In the genomic region with DNA sequence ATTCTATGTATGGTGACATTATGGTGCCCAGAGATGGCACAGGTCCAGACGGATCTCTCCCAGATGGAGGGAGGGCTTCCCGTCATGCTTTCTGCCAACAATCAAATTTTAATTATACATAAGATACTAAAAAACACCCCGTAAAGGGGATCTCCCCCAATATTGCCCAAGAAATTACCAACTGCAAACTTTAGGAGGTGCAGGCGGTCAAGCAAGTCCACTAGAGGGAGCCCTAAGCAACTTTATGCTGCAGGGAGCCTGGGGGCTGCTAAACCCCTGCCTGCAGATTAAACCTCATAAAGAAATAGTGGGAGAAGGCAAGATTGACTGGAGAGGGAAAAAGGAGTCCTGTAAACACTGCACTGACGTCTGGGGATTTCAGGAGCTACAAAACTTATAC, we compare ENCODE assay signal across 10 mouse cellular contexts. TPM values are rescaled to one million over a fixed set of nuclear protein-coding genes. Genes with fewer than 3 reads are reported as not detected.
DNase-seq lines count a peak whose midpoint lies in the region; ATAC-seq and TF ChIP-seq lines count a peak whose summit lies in the region.
"Had no signal": no experiment of that assay in that cellular context is flagged by ENCODE, and none has a peak within 500 bp of the region (broad histone marks: within the 10 kb centered on the region; RNA-seq: fewer than 3 reads in every experiment).

No protein-coding gene starts in this region.

- H3K27ac ChIP-seq in forebrain, embryonic 10.5 days, result no peak overlapping the region
- no peak overlapping the region for H3K27ac ChIP-seq in forebrain, embryonic 13.5 days
- H3K27ac ChIP-seq in midbrain, embryonic 10.5 days (replicated peaks), result no peak overlapping the region
- no peak overlapping the region for H3K27ac ChIP-seq in midbrain, embryonic 16.5 days (ENCODE audit: low read length)
- peak overlapping the region; percentile 99 for H3K27ac ChIP-seq in thymus, adult 2 months (ENCODE audit: control insufficient read depth, insufficient read depth, low read length)
- H3K27ac ChIP-seq: hindbrain, embryonic 15.5 days; neural tube, embryonic 12.5 days had no signal

- no peak for ATAC-seq in forebrain, embryonic 13.5 days
- ATAC-seq in midbrain, embryonic 16.5 days, result no peak

- H3K9me3 ChIP-seq in forebrain, embryonic 10.5 days, result no peaks in the 10 kb centered on the region
- no peaks in the 10 kb centered on the region for H3K9me3 ChIP-seq in forebrain, embryonic 13.5 days (replicated peaks)
- no peaks in the 10 kb centered on the region for H3K9me3 ChIP-seq in midbrain, embryonic 10.5 days (replicated peaks)
- no peaks in the 10 kb centered on the region for H3K9me3 ChIP-seq in midbrain, embryonic 16.5 days (replicated peaks; ENCODE audit: control insufficient read depth, low read length, poor library complexity, severe bottlenecking)
- H3K9me3 ChIP-seq: hindbrain, embryonic 15.5 days; neural tube, embryonic 12.5 days had no signal

- no peak overlapping the region for H3K4me3 ChIP-seq in forebrain, embryonic 10.5 days
- H3K4me3 ChIP-seq in forebrain, embryonic 13.5 days, result no peak overlapping the region
- no peak overlapping the region for H3K4me3 ChIP-seq in midbrain, embryonic 10.5 days
- H3K4me3 ChIP-seq in midbrain, embryonic 16.5 days (ENCODE audit: low read depth, low read length), result no peak overlapping the region
- H3K4me3 ChIP-seq in thymus, adult 2 months (ENCODE audit: control insufficient read depth, insufficient read depth, low read length), result no peak overlapping the region
- H3K4me3 ChIP-seq: hindbrain, embryonic 15.5 days; neural tube, embryonic 12.5 days had no signal

- DNase-seq in forebrain, embryonic 10.5 days (ENCODE audit: extremely low spot score, low spot score), result peak; percentile 63
- peak; percentile 66 for DNase-seq in midbrain, embryonic 10.5 days (ENCODE audit: low spot score)
- DNase-seq in brain, adult 2 months (ENCODE audit: low read depth, low spot score), result peak; percentile 63
- DNase-seq in gastrocnemius, postnatal 10 days, result peak; percentile 51
- peak; percentile 75 for DNase-seq in lung, postnatal 14 days
- DNase-seq in thymus, adult 2 months, result peak; percentile 82

- no peak overlapping the region for H3K4me2 ChIP-seq in forebrain, embryonic 13.5 days
- no peak overlapping the region for H3K4me2 ChIP-seq in midbrain, embryonic 16.5 days (ENCODE audit: low read length)
- H3K4me2 ChIP-seq: hindbrain, embryonic 15.5 days; neural tube, embryonic 12.5 days had no signal

- H3K36me3 ChIP-seq in forebrain, embryonic 10.5 days (replicated peaks), result no peaks in the 10 kb centered on the region
- H3K36me3 ChIP-seq in forebrain, embryonic 13.5 days (ENCODE audit: poor library complexity, severe bottlenecking), result no peaks in the 10 kb centered on the region
- no peaks in the 10 kb centered on the region for H3K36me3 ChIP-seq in midbrain, embryonic 10.5 days
- H3K36me3 ChIP-seq in midbrain, embryonic 16.5 days (ENCODE audit: control insufficient read depth, insufficient read depth, low read length), result no peaks in the 10 kb centered on the region
- no peaks in the 10 kb centered on the region for H3K36me3 ChIP-seq in thymus, adult 2 months (ENCODE audit: control insufficient read depth, insufficient read depth, low read length)
- H3K36me3 ChIP-seq: hindbrain, embryonic 15.5 days; neural tube, embryonic 12.5 days had no signal

- peak; percentile 46; the same call in 1 of the 2 replicates for TF ChIP-seq CTCF in thymus, adult 2 months (IDR thresholded peaks at IDR 0.05; ENCODE audit: borderline replicate concordance, control insufficient read depth, extremely low read depth, insufficient read depth, low read length, poor library complexity)

- TF ChIP-seq POLR2A in thymus, adult 2 months (IDR thresholded peaks at IDR 0.05; ENCODE audit: control insufficient read depth, extremely low read depth, insufficient read depth, low read length, poor library complexity), result no peak

- no peaks in the 10 kb centered on the region for H3K27me3 ChIP-seq in forebrain, embryonic 10.5 days (ENCODE audit: poor library complexity, severe bottlenecking)
- H3K27me3 ChIP-seq in forebrain, embryonic 13.5 days, result no peaks in the 10 kb centered on the region
- H3K27me3 ChIP-seq in midbrain, embryonic 10.5 days (ENCODE audit: low read depth, poor library complexity, severe bottlenecking), result no peaks in the 10 kb centered on the region
- no peaks in the 10 kb centered on the region for H3K27me3 ChIP-seq in midbrain, embryonic 16.5 days (ENCODE audit: control insufficient read depth, insufficient read depth, low read depth, low read length)
- H3K27me3 ChIP-seq in thymus, adult 2 months (ENCODE audit: control insufficient read depth, insufficient read depth, low read length), result no peaks in the 10 kb centered on the region
- H3K27me3 ChIP-seq: hindbrain, embryonic 15.5 days; neural tube, embryonic 12.5 days had no signal

- peaks cover 15% of the 10 kb centered on the region for H3K4me1 ChIP-seq in forebrain, embryonic 10.5 days
- peaks cover 4% of the 10 kb centered on the region; the same call in 1 of the 2 replicates for H3K4me1 ChIP-seq in forebrain, embryonic 13.5 days
- H3K4me1 ChIP-seq in midbrain, embryonic 10.5 days, result peaks cover 16% of the 10 kb centered on the region
- peaks cover 2% of the 10 kb centered on the region; the same call in 1 of the 2 replicates for H3K4me1 ChIP-seq in midbrain, embryonic 16.5 days (ENCODE audit: control insufficient read depth, insufficient read depth, low read length)
- H3K4me1 ChIP-seq in thymus, adult 2 months (replicated peaks; ENCODE audit: control insufficient read depth, insufficient read depth, low read length), result peaks cover 65% of the 10 kb centered on the region
- H3K4me1 ChIP-seq: neural tube, embryonic 12.5 days had no signal

- no peak overlapping the region for H3K9ac ChIP-seq in forebrain, embryonic 13.5 days
- no peak overlapping the region for H3K9ac ChIP-seq in midbrain, embryonic 16.5 days (ENCODE audit: low read depth, low read length)
- H3K9ac ChIP-seq: hindbrain, embryonic 15.5 days; neural tube, embryonic 12.5 days had no signal

- WGBS in forebrain, embryonic 10.5 days, result 14% methylated on average over 5 of the region's 5 CpGs
- 12% methylated on average over 5 of the region's 5 CpGs for WGBS in forebrain, embryonic 13.5 days
- 10% methylated on average over 5 of the region's 5 CpGs for WGBS in midbrain, embryonic 10.5 days
- 6% methylated on average over 5 of the region's 5 CpGs for WGBS in midbrain, embryonic 16.5 days
- 14% methylated on average over 5 of the region's 5 CpGs for WGBS in thymus, adult 2 months

RNA-seq across cellular contexts. Expression of gene Ccdc153, which starts 1.0 kb away (rescaled TPM):
- polyA plus RNA-seq in forebrain, embryonic 10.5 days (2016; fragmentation: Nextera tagmentation; extraction: Ambion mirVana), result not detected in 2 replicates
- polyA plus RNA-seq in forebrain, embryonic 13.5 days (2015; fragmentation: Nextera tagmentation; extraction: Ambion mirVana), result not detected in 2 replicates
- polyA plus RNA-seq in midbrain, embryonic 10.5 days (2016; fragmentation: Nextera tagmentation; extraction: Ambion mirVana), result not detected in 2 replicates
- polyA plus RNA-seq in midbrain, embryonic 16.5 days (2015; fragmentation: Nextera tagmentation; extraction: Ambion mirVana), result 1.5 TPM in 1 of 2 replicates, not detected in the other
- not detected for total RNA-seq in gastrocnemius, postnatal 10 days (2021)
- 6.1 and 13.0 TPM in 2 replicates for polyA plus RNA-seq in thymus, adult 2 months (2012; rRNA removed)
- polyA plus RNA-seq: hindbrain, embryonic 15.5 days; neural tube, embryonic 12.5 days had no signal

RNA-seq across cellular contexts. Expression of gene Cbl, which starts 5.6 kb away (rescaled TPM):
- 21.3 and 23.8 TPM in 2 replicates for polyA plus RNA-seq in forebrain, embryonic 10.5 days (2016; fragmentation: Nextera tagmentation; extraction: Ambion mirVana)
- polyA plus RNA-seq in forebrain, embryonic 13.5 days (2015; fragmentation: Nextera tagmentation; extraction: Ambion mirVana), result 25.2 and 26.4 TPM in 2 replicates
- 21.7 and 25.5 TPM in 2 replicates for polyA plus RNA-seq in midbrain, embryonic 10.5 days (2016; fragmentation: Nextera tagmentation; extraction: Ambion mirVana)
- polyA plus RNA-seq in midbrain, embryonic 16.5 days (2015; fragmentation: Nextera tagmentation; extraction: Ambion mirVana), result 21.7 and 26.5 TPM in 2 replicates
- 10 to 100 TPM; 15.8 to 22.1 TPM for total RNA-seq in gastrocnemius, postnatal 10 days (2021)
- 132 and 194 TPM in 2 replicates for polyA plus RNA-seq in thymus, adult 2 months (2012; rRNA removed)

RNA-seq across cellular contexts. Expression of gene Pdzd3, which starts 11.8 kb away (rescaled TPM):
- 0.06 TPM in 1 of 2 replicates, not detected in the other for polyA plus RNA-seq in forebrain, embryonic 10.5 days (2016; fragmentation: Nextera tagmentation; extraction: Ambion mirVana)
- 0.39 and 0.40 TPM in 2 replicates for polyA plus RNA-seq in forebrain, embryonic 13.5 days (2015; fragmentation: Nextera tagmentation; extraction: Ambion mirVana)
- 0.06 TPM in 1 of 2 replicates, not detected in the other for polyA plus RNA-seq in midbrain, embryonic 10.5 days (2016; fragmentation: Nextera tagmentation; extraction: Ambion mirVana)
- polyA plus RNA-seq in midbrain, embryonic 16.5 days (2015; fragmentation: Nextera tagmentation; extraction: Ambion mirVana), result 0.72 and 0.82 TPM in 2 replicates
- total RNA-seq in gastrocnemius, postnatal 10 days (2021), result 1 to 10 TPM; 1.2 to 1.4 TPM
- 0.55 and 0.59 TPM in 2 replicates for polyA plus RNA-seq in thymus, adult 2 months (2012; rRNA removed)

RNA-seq across cellular contexts. Expression of gene Nlrx1, which starts 29.0 kb away (rescaled TPM):
- 2.8 and 2.9 TPM in 2 replicates for polyA plus RNA-seq in forebrain, embryonic 10.5 days (2016; fragmentation: Nextera tagmentation; extraction: Ambion mirVana)
- 4.4 and 4.5 TPM in 2 replicates for polyA plus RNA-seq in forebrain, embryonic 13.5 days (2015; fragmentation: Nextera tagmentation; extraction: Ambion mirVana)
- polyA plus RNA-seq in midbrain, embryonic 10.5 days (2016; fragmentation: Nextera tagmentation; extraction: Ambion mirVana), result 2.6 and 2.9 TPM in 2 replicates
- polyA plus RNA-seq in midbrain, embryonic 16.5 days (2015; fragmentation: Nextera tagmentation; extraction: Ambion mirVana), result 5.1 and 6.1 TPM in 2 replicates
- 10 to 100 TPM; 21.6 to 23.0 TPM for total RNA-seq in gastrocnemius, postnatal 10 days (2021)
- 13.4 and 16.2 TPM in 2 replicates for polyA plus RNA-seq in thymus, adult 2 months (2012; rRNA removed)

RNA-seq across cellular contexts. Expression of gene Abcg4, which starts 49.0 kb away (rescaled TPM):
- 5.3 and 7.2 TPM in 2 replicates for polyA plus RNA-seq in forebrain, embryonic 10.5 days (2016; fragmentation: Nextera tagmentation; extraction: Ambion mirVana)
- 9.2 and 10.9 TPM in 2 replicates for polyA plus RNA-seq in forebrain, embryonic 13.5 days (2015; fragmentation: Nextera tagmentation; extraction: Ambion mirVana)
- 6.4 and 8.6 TPM in 2 replicates for polyA plus RNA-seq in midbrain, embryonic 10.5 days (2016; fragmentation: Nextera tagmentation; extraction: Ambion mirVana)
- 29.7 and 33.9 TPM in 2 replicates for polyA plus RNA-seq in midbrain, embryonic 16.5 days (2015; fragmentation: Nextera tagmentation; extraction: Ambion mirVana)
- total RNA-seq in gastrocnemius, postnatal 10 days (2021), result 1 to 10 TPM in 1 of 2 experiments, under 1 TPM in 1; 0.68 to 1.3 TPM
- polyA plus RNA-seq in thymus, adult 2 months (2012; rRNA removed), result 1.2 and 2.7 TPM in 2 replicates
